Mouse (Mus musculus): Measurements from ENCODE around the gene Sdf4. TPM values are rescaled to one million over a fixed set of nuclear protein-coding genes. Genes with fewer than 3 reads are reported as not detected.

The Sdf4 gene
- polyA plus RNA-seq, 1 experiment from 2014 or later, result 136 TPM

GRCm38 (mm10) chr4:155991211-155991907 is 1.3 kb upstream of the Sdf4 start:
- Histone ChIP-seq H3K36me3 (ENCODE audit: control insufficient read depth, insufficient read depth, low read length) (no peaks in the 10 kb centered on the region), H3K4me2 (replicated peaks; ENCODE audit: low read depth, low read length) (peak overlapping the region; percentile 98), H3K9ac (ENCODE audit: low read depth, low read length) (peak overlapping the region; percentile 79), H3K9me3 (ENCODE audit: control insufficient read depth, low read length) (no peaks in the 10 kb centered on the region), H3K27ac (ENCODE audit: low read depth, low read length) (no peak overlapping the region), H3K27me3 (ENCODE audit: control insufficient read depth, insufficient read depth, low read length) (no peaks in the 10 kb centered on the region), H3K4me3 (ENCODE audit: low read depth, low read length) (peak overlapping the region; percentile 85), H3K4me1 (replicated peaks; ENCODE audit: control insufficient read depth, insufficient read depth, low read length) (peaks cover 13% of the 10 kb centered on the region)
- DNase-seq (ENCODE audit: low spot score), result no peak
- no peak; the same call in 1 of the 2 replicates for ATAC-seq (ENCODE audit: low FRiP score)
- WGBS, result 88% methylated on average over 22 of the region's 22 CpGs

- no peaks in the 10 kb centered on the region for H3K9me3 ChIP-seq (ENCODE audit: control insufficient read depth, low read length)
- 33% methylated on average over 37 of the region's 37 CpGs for whole genome bisulfite sequencing
- H3K27ac ChIP-seq (ENCODE audit: low read depth, low read length), result peak overlapping the region; percentile 86
- peak overlapping the region; percentile 79 for H3K9ac ChIP-seq (ENCODE audit: low read depth, low read length)
- H3K27me3 ChIP-seq (ENCODE audit: control insufficient read depth, insufficient read depth, low read length), result no peaks in the 10 kb centered on the region
- H3K4me1 ChIP-seq (replicated peaks; ENCODE audit: control insufficient read depth, insufficient read depth, low read length), result peaks cover 13% of the 10 kb centered on the region
- H3K4me3 ChIP-seq (ENCODE audit: low read depth, low read length), result peak overlapping the region; percentile 85
- peak overlapping the region; percentile 98 for H3K4me2 ChIP-seq (replicated peaks; ENCODE audit: low read depth, low read length)
- H3K36me3 ChIP-seq (ENCODE audit: control insufficient read depth, insufficient read depth, low read length), result no peaks in the 10 kb centered on the region
- ATAC-seq (ENCODE audit: low FRiP score) (no peak; the same call in 1 of the 2 replicates), DNase-seq (ENCODE audit: low spot score) (no peak)
These were observed 803 bp upstream of the Sdf4 start for GRCm38 (mm10) chr4:155991908-155992230.

DNA sequence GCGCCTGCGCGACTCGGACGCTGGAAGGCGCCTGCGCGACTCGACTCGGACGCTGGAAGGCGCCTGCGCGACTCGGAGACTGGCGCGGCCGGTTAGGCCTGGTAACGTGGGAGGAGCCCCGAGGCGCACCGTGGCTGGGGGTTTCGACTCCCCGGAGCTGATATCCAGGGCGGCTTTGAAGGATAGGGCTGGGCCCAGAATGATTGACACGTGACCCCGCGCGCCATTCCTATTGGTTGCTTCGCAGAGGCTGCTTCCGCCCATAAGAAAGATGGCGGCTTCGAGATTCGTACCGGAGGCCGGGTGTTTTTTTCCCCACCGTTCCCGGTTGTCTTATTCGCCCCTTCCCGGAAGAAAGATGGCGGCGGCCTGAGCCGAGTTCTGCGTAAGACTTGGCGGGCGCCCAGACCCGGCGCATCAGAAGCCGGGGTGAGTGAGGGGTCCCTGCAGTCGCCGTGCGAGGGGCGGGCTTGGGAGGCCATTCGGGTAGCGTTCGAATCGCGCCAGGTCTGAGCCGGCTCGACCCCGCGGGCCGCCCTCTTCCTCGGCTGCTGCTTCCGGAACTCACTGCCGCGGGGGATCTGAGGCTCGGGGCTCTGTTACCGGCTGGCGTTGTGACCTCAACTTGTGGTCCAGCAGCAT is 355 bp downstream of the Sdf4 start:
- under 1% methylated on average over 70 of the region's 70 CpGs for WGBS
- Histone ChIP-seq H3K4me3 (ENCODE audit: low read depth, low read length) (peak overlapping the region; percentile 85), H3K9me3 (ENCODE audit: control insufficient read depth, low read length) (no peaks in the 10 kb centered on the region), H3K27ac (ENCODE audit: low read depth, low read length) (peak overlapping the region; percentile 92), H3K4me2 (replicated peaks; ENCODE audit: low read depth, low read length) (peak overlapping the region; percentile 60), H3K4me1 (replicated peaks; ENCODE audit: control insufficient read depth, insufficient read depth, low read length) (peaks cover 13% of the 10 kb centered on the region), H3K27me3 (ENCODE audit: control insufficient read depth, insufficient read depth, low read length) (no peaks in the 10 kb centered on the region), H3K9ac (ENCODE audit: low read depth, low read length) (peak overlapping the region; percentile 72), H3K36me3 (ENCODE audit: control insufficient read depth, insufficient read depth, low read length) (no peaks in the 10 kb centered on the region)
- DNase-seq (ENCODE audit: low spot score) (peak; percentile 96), ATAC-seq (ENCODE audit: low FRiP score) (peak; percentile 87)

- DNase-seq (ENCODE audit: low spot score), result no peak
- 7% methylated on average over 15 of the region's 15 CpGs for WGBS
These were observed 934 bp downstream of the Sdf4 start for GRCm38 (mm10) chr4:155993606-155994005.

GRCm38 (mm10) chr4:156004109-156004508 is 11.4 kb downstream of the Sdf4 start:
- DNase-seq (ENCODE audit: low spot score) (no peak), ATAC-seq (ENCODE audit: low FRiP score) (no peak)
- Histone ChIP-seq H3K4me1 (replicated peaks; ENCODE audit: control insufficient read depth, insufficient read depth, low read length) (no peaks in the 10 kb centered on the region), H3K9me3 (ENCODE audit: control insufficient read depth, low read length) (no peaks in the 10 kb centered on the region), H3K4me2 (replicated peaks; ENCODE audit: low read depth, low read length) (no peak overlapping the region), H3K27ac (ENCODE audit: low read depth, low read length) (no peak overlapping the region), H3K36me3 (ENCODE audit: control insufficient read depth, insufficient read depth, low read length) (peaks cover 29% of the 10 kb centered on the region), H3K4me3 (ENCODE audit: low read depth, low read length) (no peak overlapping the region), H3K9ac (ENCODE audit: low read depth, low read length) (no peak overlapping the region), H3K27me3 (ENCODE audit: control insufficient read depth, insufficient read depth, low read length) (no peaks in the 10 kb centered on the region)
- WGBS, result 95% methylated on average over 3 of the region's 3 CpGs

More at GRCm38 (mm10) chr4:155993606-155994005, 934 bp downstream of the Sdf4 start:
- H3K27ac ChIP-seq (ENCODE audit: low read depth, low read length), result peak overlapping the region; percentile 92
- peak overlapping the region; percentile 60 for H3K4me2 ChIP-seq (replicated peaks; ENCODE audit: low read depth, low read length)
- no peak for ATAC-seq (ENCODE audit: low FRiP score)
- peaks cover 13% of the 10 kb centered on the region for H3K4me1 ChIP-seq (replicated peaks; ENCODE audit: control insufficient read depth, insufficient read depth, low read length)
- H3K9me3 ChIP-seq (ENCODE audit: control insufficient read depth, low read length), result no peaks in the 10 kb centered on the region
- no peaks in the 10 kb centered on the region for H3K27me3 ChIP-seq (ENCODE audit: control insufficient read depth, insufficient read depth, low read length)
- H3K9ac ChIP-seq (ENCODE audit: low read depth, low read length), result peak overlapping the region; percentile 72
- H3K4me3 ChIP-seq (ENCODE audit: low read depth, low read length), result peak overlapping the region; percentile 85
- no peaks in the 10 kb centered on the region for H3K36me3 ChIP-seq (ENCODE audit: control insufficient read depth, insufficient read depth, low read length)

GRCm38 (mm10) chr4:156008369-156008768 is 15.7 kb downstream of the Sdf4 start:
- no peak overlapping the region for H3K27ac ChIP-seq (ENCODE audit: low read depth, low read length)
- no peak for ATAC-seq (ENCODE audit: low FRiP score)
- no peak overlapping the region for H3K4me3 ChIP-seq (ENCODE audit: low read depth, low read length)
- no peaks in the 10 kb centered on the region for H3K4me1 ChIP-seq (replicated peaks; ENCODE audit: control insufficient read depth, insufficient read depth, low read length)
- 97% methylated on average over 4 of the region's 4 CpGs for WGBS
- H3K9ac ChIP-seq (ENCODE audit: low read depth, low read length), result no peak overlapping the region
- no peaks in the 10 kb centered on the region for H3K27me3 ChIP-seq (ENCODE audit: control insufficient read depth, insufficient read depth, low read length)
- H3K9me3 ChIP-seq (ENCODE audit: control insufficient read depth, low read length), result no peaks in the 10 kb centered on the region
- no peak overlapping the region for H3K4me2 ChIP-seq (replicated peaks; ENCODE audit: low read depth, low read length)
- DNase-seq (ENCODE audit: low spot score), result no peak
- peaks cover 22% of the 10 kb centered on the region; the same call in 1 of the 2 replicates for H3K36me3 ChIP-seq (ENCODE audit: control insufficient read depth, insufficient read depth, low read length)

DNA sequence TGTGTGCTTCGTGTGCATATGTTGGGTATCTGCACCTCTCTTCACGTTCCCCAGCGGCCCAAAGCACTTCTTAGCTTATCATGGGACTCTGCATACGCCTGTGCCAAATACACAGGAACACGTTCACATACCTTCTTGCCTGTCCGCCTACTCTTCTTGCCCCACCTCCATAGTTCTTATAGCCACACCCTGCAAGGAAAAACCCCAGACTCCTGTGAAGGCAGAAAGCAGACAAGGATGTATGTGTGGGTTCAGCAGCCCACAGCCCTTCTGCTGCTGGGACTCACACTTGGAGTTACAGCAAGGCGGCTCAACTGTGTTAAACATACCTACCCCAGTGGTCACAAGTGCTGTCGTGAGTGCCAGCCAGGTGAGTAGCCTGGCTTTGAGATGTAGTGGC is 21.0 kb downstream of the Sdf4 start, which contains the start of gene Tnfrsf4:
TSS of gene Tnfrsf4 (plus strand) at position 207 of the 400 bp plus-strand sequence.
- Histone ChIP-seq H3K27ac (ENCODE audit: low read depth, low read length) (no peak within 1 kb of the TSS), H3K9ac (ENCODE audit: low read depth, low read length) (no peak within 1 kb of the TSS), H3K36me3 (ENCODE audit: control insufficient read depth, insufficient read depth, low read length) (peaks cover 13% of the 10 kb centered on the region; the same call in 1 of the 2 replicates), H3K4me2 (replicated peaks; ENCODE audit: low read depth, low read length) (no peak within 1 kb of the TSS), H3K4me3 (ENCODE audit: low read depth, low read length) (no peak within 1 kb of the TSS), H3K9me3 (ENCODE audit: control insufficient read depth, low read length) (no peaks in the 10 kb centered on the region), H3K4me1 (replicated peaks; ENCODE audit: control insufficient read depth, insufficient read depth, low read length) (no peaks in the 10 kb centered on the region), H3K27me3 (ENCODE audit: control insufficient read depth, insufficient read depth, low read length) (no peaks in the 10 kb centered on the region)
- DNase-seq (ENCODE audit: low spot score) (no peak), ATAC-seq (ENCODE audit: low FRiP score) (no peak)
- WGBS, result 86% methylated on average over 8 of the region's 8 CpGs

- 91% methylated on average over 2 of the region's 2 CpGs for WGBS
- DNase-seq (ENCODE audit: low spot score), result no peak
- peaks cover 5% of the 10 kb centered on the region; the same call in 1 of the 2 replicates for H3K36me3 ChIP-seq (ENCODE audit: control insufficient read depth, insufficient read depth, low read length)
These were observed 21.8 kb downstream of the Sdf4 start for GRCm38 (mm10) chr4:156014436-156014835.

GRCm38 (mm10) chr4:156019771-156020170 is 27.1 kb downstream of the Sdf4 start:
- Histone ChIP-seq H3K27ac (ENCODE audit: low read depth, low read length) (no peak overlapping the region), H3K4me1 (replicated peaks; ENCODE audit: control insufficient read depth, insufficient read depth, low read length) (no peaks in the 10 kb centered on the region), H3K9ac (ENCODE audit: low read depth, low read length) (no peak overlapping the region), H3K27me3 (ENCODE audit: control insufficient read depth, insufficient read depth, low read length) (no peaks in the 10 kb centered on the region), H3K4me2 (replicated peaks; ENCODE audit: low read depth, low read length) (no peak overlapping the region), H3K4me3 (ENCODE audit: low read depth, low read length) (no peak overlapping the region), H3K36me3 (ENCODE audit: control insufficient read depth, insufficient read depth, low read length) (no peaks in the 10 kb centered on the region), H3K9me3 (ENCODE audit: control insufficient read depth, low read length) (no peaks in the 10 kb centered on the region)
- ATAC-seq (ENCODE audit: low FRiP score) (no peak), DNase-seq (ENCODE audit: low spot score) (no peak)
- 90% methylated on average over 12 of the region's 12 CpGs for WGBS

More at GRCm38 (mm10) chr4:156014436-156014835, 21.8 kb downstream of the Sdf4 start:
- Histone ChIP-seq H3K27me3 (ENCODE audit: control insufficient read depth, insufficient read depth, low read length) (no peaks in the 10 kb centered on the region), H3K4me1 (replicated peaks; ENCODE audit: control insufficient read depth, insufficient read depth, low read length) (no peaks in the 10 kb centered on the region), H3K27ac (ENCODE audit: low read depth, low read length) (no peak overlapping the region), H3K4me3 (ENCODE audit: low read depth, low read length) (no peak overlapping the region), H3K9ac (ENCODE audit: low read depth, low read length) (no peak overlapping the region), H3K4me2 (replicated peaks; ENCODE audit: low read depth, low read length) (no peak overlapping the region), H3K9me3 (ENCODE audit: control insufficient read depth, low read length) (no peaks in the 10 kb centered on the region)
- ATAC-seq (ENCODE audit: low FRiP score), result no peak
